Mouse (Mus musculus) midbrain, embryonic 10.5 days (tissue): Measurements from ENCODE around the gene Camk2n1. TPM values are rescaled to one million over a fixed set of nuclear protein-coding genes. Genes with fewer than 3 reads are reported as not detected.
A peak's percentile ranks its signal among the peaks of the same experiment; 100 is the strongest.

Source experiments
- DNase-seq: peaks from one replicate; pipeline ENCODE4 v3.0.0-alpha.2; 2017; ENCODE audit warnings: low spot score
- H3K27ac ChIP-seq: fragments of 300-500 bp; sonication (generic); replicated peaks from 2 replicates; pipeline ENCODE4 v1.5.1; 2016; ENCODE audit warnings: mild to moderate bottlenecking
- H3K27me3 ChIP-seq: fragments of 300-500 bp; sonication (generic); 2 replicates; pipeline ENCODE4 v1.6.1; 2016; ENCODE audit warnings: low read depth, mild to moderate bottlenecking; ENCODE audit not compliant: poor library complexity, severe bottlenecking
- H3K36me3 ChIP-seq: fragments of 300-500 bp; sonication (generic); 2 replicates; pipeline ENCODE4 v1.6.1; 2016; ENCODE audit warnings: mild to moderate bottlenecking, moderate library complexity
- H3K4me1 ChIP-seq: fragments of 300-500 bp; sonication (generic); 2 replicates; pipeline ENCODE4 v1.6.1; 2016
- H3K4me3 ChIP-seq: fragments of 300-500 bp; sonication (generic); 2 replicates; pipeline ENCODE4 v1.5.1; 2016; ENCODE audit warnings: mild to moderate bottlenecking, moderate library complexity
- H3K9me3 ChIP-seq: fragments of 300-500 bp; sonication (generic); replicated peaks from 2 replicates; pipeline ENCODE4 v1.6.1; 2016; ENCODE audit warnings: mild to moderate bottlenecking
- WGBS: fragments of 180-500 bp; shearing (Covaris S2); methylation state at CpG from one replicate; pipeline ENCODE4 v1.1.7; 2016; 5-methylcytosine and 5-hydroxymethylcytosine counted together
- polyA plus RNA-seq: library from polyadenylated mRNA; unstranded; fragments of >200 nt; fragmentation: Nextera tagmentation; extraction: Ambion mirVana; gene quantifications from 2 replicates; pipeline ENCODE4 v1.2.1, GENCODE M21; 2016

The Camk2n1 gene
- polyA plus RNA-seq, 1 experiment from 2014 or later: 3.3 TPM

DNA sequence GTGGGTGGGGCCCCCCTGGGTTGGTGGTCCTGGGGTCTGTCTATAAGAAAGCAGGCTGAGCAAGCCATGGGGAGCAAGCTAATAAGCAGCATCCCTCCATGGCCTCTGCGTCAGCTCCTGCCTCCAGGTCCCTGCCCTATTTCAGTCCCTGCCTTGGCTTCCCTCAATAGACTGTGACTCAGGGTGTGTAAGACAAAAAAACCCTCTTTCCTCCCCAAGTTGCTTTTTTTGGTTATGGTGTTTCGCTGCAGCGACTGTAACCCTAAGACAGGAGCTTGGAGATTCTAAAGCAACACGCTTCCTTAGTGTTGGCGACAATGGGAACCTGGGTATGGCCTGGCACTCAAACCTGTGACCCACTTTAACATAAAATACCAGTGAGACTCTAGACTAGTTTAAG lies 7.4 kb downstream of the Camk2n1 start:
- 94% methylated on average over 5 of the region's 5 CpGs for WGBS
- peaks cover 75% of the 10 kb centered on the region for H3K27me3 ChIP-seq
- H3K9me3 ChIP-seq: no peaks in the 10 kb centered on the region
- H3K27ac ChIP-seq: no peak overlapping the region
- H3K4me3 ChIP-seq: no peak overlapping the region
- H3K4me1 ChIP-seq: peaks cover 83% of the 10 kb centered on the region
- peaks cover 17% of the 10 kb centered on the region; the same call in 1 of the 2 replicates for H3K36me3 ChIP-seq
- DNase-seq: no peak

DNA sequence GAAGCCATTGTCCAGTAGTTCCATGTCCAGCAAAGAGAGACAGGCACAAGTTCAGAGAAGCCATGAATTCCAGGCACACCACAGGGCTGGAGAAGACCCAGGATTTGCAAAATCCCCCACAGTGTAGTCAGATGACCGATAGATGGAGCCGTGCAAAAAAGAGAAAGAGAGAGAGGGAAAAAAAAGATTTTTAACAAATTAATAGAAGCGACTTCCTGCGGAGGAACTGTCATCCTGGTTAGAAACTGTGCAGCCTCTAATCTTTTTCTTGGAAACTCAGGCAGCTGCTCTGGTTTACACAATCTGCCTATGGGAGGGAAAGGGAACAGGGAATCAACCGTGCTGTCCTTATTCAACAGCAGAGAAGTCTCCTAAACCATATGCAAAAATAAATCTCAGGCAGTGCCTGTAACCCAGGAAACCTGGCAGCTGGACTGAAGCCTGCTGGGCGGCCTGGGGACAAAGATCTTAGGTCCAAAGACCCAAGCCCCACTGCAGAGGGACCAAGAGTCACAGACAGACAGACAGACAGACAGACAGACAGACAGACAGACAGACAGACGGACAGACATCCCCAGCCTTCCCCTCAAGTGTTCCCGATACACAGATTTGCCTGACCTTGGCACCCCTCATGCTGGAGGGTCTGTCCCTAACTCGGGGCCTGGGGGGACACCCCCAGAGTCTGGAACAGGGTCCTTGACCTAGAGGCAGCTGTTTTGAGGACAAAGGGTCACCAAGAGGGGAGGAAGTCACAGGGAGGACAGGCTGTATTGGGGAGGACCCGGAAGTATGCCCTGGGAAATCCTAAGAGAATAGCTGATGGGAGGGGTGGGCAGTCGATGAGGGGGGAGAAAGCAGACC lies 9.1 kb downstream of the Camk2n1 start:
- peaks cover 66% of the 10 kb centered on the region for H3K4me1 ChIP-seq
- 4% methylated on average over 11 of the region's 11 CpGs for WGBS
- peaks cover 14% of the 10 kb centered on the region; the same call in 1 of the 2 replicates for H3K36me3 ChIP-seq
- peak; percentile 65 for DNase-seq
- peak overlapping the region; percentile 46 for H3K4me3 ChIP-seq
- H3K27me3 ChIP-seq: peaks cover 70% of the 10 kb centered on the region
- H3K9me3 ChIP-seq: no peaks in the 10 kb centered on the region
- H3K27ac ChIP-seq: peak overlapping the region; percentile 93

DNA sequence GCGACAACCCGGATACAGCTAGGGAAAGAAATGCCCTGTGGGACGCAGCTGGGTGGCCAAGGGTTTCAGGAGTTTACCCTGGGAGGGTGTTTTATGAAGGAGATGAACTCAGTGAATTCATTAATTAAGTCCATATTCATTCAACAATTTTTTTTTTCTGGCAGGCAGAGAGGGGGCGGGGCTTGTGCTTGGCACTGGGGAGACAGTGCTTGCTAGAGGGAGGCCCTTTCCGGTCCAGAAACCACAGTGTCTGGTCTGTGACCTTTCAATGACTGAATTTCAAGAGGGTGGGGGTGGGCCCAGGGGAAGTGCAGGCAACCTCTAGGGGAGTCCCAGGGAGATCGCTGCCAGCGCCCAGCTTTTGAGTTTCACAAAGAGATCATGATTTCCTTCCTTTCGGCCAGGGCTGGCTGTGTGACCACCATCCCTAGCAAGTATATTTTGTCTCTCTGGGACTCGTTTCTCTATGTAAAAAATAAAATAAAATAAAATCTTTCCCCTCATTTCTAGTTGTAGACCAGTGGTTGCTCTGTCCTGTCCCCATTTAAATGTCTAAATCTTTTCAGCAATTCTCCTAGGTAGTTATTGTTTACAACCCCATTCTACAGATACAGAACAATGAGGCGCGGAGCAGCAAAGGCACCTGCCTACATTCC lies 9.8 kb downstream of the Camk2n1 start:
- peaks cover 63% of the 10 kb centered on the region for H3K27me3 ChIP-seq
- no peak for DNase-seq

DNA sequence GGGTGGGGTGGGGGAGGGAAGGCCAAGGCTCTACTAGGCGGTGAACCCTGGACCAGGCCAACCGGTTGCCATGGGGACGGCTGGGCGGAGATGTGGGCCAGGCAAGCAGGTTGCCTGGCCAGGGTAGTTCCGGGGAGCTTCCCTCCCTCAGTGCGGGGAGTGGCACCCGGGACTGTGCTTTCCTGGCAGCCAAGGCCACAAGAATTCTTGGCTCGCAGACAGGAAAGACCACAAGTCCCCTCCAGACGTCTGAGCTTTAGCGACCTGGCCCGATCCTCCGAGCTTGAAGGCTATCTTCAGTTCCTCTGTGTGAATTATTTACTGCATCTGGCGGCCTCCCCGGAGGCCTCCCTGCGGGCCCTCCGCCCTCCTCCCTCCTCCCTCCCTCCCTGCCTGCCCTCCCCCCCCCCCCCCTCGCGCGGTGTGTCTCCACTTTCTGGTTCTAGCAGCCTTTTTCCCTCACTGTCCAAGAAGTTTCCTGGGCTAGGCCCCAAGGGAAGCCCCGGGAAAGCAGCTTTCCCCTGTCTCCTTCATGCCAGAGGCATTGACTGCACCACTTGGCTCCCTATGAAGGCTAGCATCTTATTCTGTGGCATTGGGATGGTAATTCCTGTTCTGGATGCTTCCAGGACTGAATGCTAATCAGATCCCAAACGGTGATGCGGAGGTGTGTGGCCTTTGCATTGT lies 10.7 kb downstream of the Camk2n1 start:
- DNase-seq: peak; percentile 87
- H3K4me3 ChIP-seq: peak overlapping the region; percentile 46
- H3K36me3 ChIP-seq: no peaks in the 10 kb centered on the region
- peaks cover 54% of the 10 kb centered on the region for H3K27me3 ChIP-seq
- H3K27ac ChIP-seq: peak overlapping the region; percentile 93
- H3K9me3 ChIP-seq: no peaks in the 10 kb centered on the region
- under 1% methylated on average over 18 of the region's 22 CpGs for WGBS
- H3K4me1 ChIP-seq: peaks cover 58% of the 10 kb centered on the region

More for the DNA sequence above, 9.8 kb downstream of the Camk2n1 start:
- Histone ChIP-seq H3K36me3 (peaks cover 7% of the 10 kb centered on the region; the same call in 1 of the 2 replicates), H3K4me1 (peaks cover 62% of the 10 kb centered on the region), H3K9me3 (no peaks in the 10 kb centered on the region), H3K27ac (peak overlapping the region; percentile 93), H3K4me3 (peak overlapping the region; percentile 46)
- WGBS: 5% methylated on average over 11 of the region's 11 CpGs

DNA sequence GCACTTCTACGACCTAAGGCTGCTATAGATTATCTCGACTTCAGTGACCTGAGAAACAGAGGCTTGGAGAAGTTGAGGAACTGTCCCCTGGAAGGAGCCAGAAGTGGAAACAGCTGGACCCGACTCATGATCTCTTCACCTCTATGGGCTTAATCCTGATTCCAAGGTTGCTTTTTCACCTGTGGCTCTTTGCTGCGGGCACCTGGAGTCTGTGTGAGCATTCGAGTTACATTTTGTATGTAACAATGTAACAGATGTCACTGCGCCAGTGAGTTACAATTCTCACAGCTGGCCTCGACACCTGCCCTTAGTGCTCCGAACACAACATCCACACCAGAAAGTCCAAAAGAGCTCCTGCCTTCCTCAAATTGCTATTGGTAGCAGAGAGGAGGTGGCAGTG lies 11.3 kb downstream of the Camk2n1 start:
- peak overlapping the region; percentile 93 for H3K27ac ChIP-seq
- no peaks in the 10 kb centered on the region for H3K36me3 ChIP-seq
- H3K4me3 ChIP-seq: no peak overlapping the region; the same call in 1 of the 2 replicates
- peaks cover 49% of the 10 kb centered on the region for H3K27me3 ChIP-seq
- no peaks in the 10 kb centered on the region for H3K9me3 ChIP-seq
- WGBS: 37% methylated on average over 8 of the region's 8 CpGs
- no peak for DNase-seq
- peaks cover 52% of the 10 kb centered on the region for H3K4me1 ChIP-seq

DNA sequence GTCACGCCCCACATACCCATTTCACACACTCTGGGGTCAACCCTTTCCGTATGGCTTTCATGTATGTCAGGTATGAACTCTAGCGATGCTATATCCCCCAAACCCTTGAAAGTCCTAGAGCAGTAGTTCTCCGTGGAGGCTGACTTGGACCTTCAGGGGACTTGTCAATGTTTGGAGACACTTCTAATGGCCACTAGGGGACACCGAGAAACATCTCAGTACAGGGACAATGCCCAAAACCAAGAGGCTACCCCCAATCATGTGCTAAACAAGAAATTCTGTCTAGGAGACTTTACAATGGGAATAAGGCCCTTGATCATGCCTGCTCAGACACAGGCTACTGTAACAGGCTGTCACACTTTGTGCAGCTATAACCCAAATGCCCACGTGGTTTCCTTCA lies 12.6 kb downstream of the Camk2n1 start:
- peaks cover 48% of the 10 kb centered on the region for H3K4me1 ChIP-seq
- no peak overlapping the region for H3K4me3 ChIP-seq
- H3K27ac ChIP-seq: no peak overlapping the region
- H3K36me3 ChIP-seq: no peaks in the 10 kb centered on the region
- 70% methylated on average over 6 of the region's 6 CpGs for WGBS
- no peak for DNase-seq
- peaks cover 44% of the 10 kb centered on the region for H3K27me3 ChIP-seq
- no peaks in the 10 kb centered on the region for H3K9me3 ChIP-seq

DNA sequence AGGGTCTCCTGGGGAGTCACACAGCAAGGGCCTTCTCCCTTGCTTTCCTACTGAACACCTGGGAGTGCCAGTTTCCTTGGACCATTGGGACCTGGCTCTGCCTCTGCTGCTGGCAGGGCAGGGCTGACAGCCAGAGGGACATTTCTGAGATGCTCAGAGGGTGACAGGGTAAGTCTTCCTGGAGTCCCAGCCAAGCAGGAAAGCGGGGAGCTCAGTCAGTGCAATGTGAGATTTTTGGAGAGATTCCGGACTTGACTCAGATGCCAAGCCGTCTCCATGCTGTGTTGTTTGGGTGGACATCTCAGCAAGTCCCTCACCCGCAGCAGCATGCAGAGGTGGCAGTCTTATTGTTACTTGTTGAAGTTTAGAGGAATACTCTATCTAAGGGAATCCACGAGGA lies 13.3 kb downstream of the Camk2n1 start:
- Histone ChIP-seq H3K36me3 (no peaks in the 10 kb centered on the region), H3K4me3 (no peak overlapping the region), H3K9me3 (no peaks in the 10 kb centered on the region), H3K4me1 (peaks cover 42% of the 10 kb centered on the region), H3K27ac (no peak overlapping the region; the same call in 1 of the 2 replicates), H3K27me3 (peaks cover 37% of the 10 kb centered on the region)
- no peak for DNase-seq
- WGBS: 87% methylated on average over 5 of the region's 5 CpGs

DNA sequence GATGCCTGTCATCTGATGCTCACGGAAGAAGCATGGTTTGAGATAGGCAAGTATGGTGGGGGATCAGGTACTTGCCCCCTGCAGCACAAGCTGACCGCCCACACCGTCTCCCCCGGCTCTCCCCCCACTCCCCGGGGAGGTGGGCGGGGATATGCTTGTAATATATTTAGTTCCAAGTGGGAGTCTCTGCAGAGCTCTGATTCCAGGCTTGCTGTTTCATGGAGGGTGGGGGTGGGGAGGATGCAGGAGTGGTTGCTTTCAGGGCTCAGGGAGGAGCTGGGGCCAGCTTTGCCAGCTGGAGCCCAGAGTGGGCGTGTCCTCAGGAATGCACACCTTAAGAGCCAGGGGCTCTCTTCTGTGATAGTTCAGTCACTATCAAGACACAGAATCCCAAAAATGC lies 15.0 kb downstream of the Camk2n1 start:
- 0 out of 2 replicates have a peak overlapping the region, but pooled peaks have one; percentile 24 for H3K27ac ChIP-seq
- peaks cover 26% of the 10 kb centered on the region for H3K4me1 ChIP-seq
- H3K36me3 ChIP-seq: no peaks in the 10 kb centered on the region
- no peaks in the 10 kb centered on the region for H3K9me3 ChIP-seq
- 24% methylated on average over 7 of the region's 7 CpGs for WGBS
- H3K4me3 ChIP-seq: no peak overlapping the region
- no peak for DNase-seq
- H3K27me3 ChIP-seq: peaks cover 33% of the 10 kb centered on the region

DNA sequence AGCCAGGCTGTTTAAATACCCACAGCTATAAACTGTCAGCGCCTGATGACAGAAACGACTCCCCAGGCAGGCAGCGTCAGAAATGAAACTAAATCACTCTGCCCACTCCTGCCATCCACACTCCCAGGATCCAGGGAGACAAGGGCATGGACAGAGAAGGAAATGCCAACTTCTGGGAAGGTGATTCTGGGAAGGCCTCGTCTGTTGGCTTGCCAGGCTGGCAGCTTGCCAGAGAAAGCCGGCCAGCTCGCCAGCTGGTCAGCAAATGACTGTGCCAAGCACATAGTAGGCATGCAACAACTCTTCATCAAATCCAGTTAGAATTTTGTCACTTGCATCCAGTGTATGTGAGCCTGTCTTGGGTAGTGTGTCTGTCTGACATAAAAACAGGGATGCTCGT lies 17.1 kb downstream of the Camk2n1 start:
- Histone ChIP-seq H3K27ac (no peak overlapping the region), H3K9me3 (no peaks in the 10 kb centered on the region), H3K27me3 (peaks cover 25% of the 10 kb centered on the region), H3K4me1 (peaks cover 15% of the 10 kb centered on the region), H3K4me3 (no peak overlapping the region), H3K36me3 (no peaks in the 10 kb centered on the region)
- 86% methylated on average over 7 of the region's 7 CpGs for WGBS
- no peak for DNase-seq

DNA sequence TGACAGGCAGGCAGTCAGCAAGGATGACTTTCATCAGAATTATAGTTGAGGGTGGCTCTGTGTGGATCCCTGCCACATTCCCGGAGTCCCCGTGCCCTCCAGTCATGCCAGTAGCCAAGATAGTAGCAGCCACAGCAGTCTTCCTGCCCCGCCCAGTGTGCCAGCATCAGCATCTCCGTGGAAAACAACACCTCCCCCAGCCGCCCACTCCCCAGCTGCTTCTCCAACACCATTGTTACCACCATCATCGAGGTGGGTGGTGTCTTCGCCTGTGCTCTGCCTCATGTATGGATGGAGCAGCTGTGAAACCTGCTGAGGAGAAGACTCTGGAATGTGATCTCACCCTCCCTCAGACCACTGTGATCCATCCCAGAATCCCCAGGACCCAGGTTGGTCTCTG lies 25.5 kb downstream of the Camk2n1 start:
- Histone ChIP-seq H3K36me3 (no peaks in the 10 kb centered on the region), H3K4me3 (no peak overlapping the region), H3K9me3 (no peaks in the 10 kb centered on the region), H3K4me1 (peaks cover 10% of the 10 kb centered on the region; the same call in 1 of the 2 replicates), H3K27ac (no peak overlapping the region), H3K27me3 (0 out of 2 replicates have a peak, but pooled peaks cover 21% of the 10 kb centered on the region)
- WGBS: 83% methylated on average over 7 of the region's 7 CpGs
- no peak for DNase-seq

DNA sequence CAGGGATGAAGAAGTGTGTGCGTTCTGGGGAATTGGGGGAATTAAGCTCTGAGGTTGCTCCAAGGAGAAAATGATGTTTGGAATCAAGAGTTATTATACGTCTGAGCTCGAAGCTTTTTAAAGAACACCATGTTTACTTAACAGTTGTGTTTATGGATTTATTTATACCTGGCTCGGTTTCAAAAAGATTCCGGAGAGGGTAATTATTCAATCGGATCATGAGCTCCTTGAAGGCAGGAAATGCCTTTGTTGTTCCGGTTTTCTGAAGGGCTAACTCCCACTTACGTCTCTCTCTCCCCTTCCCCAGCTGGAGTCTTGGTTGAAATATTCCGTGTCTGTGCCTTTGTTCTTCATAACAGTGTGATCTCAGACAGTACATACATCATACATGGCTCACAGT lies 26.8 kb downstream of the Camk2n1 start:
- whole genome bisulfite sequencing: 69% methylated on average over 9 of the region's 9 CpGs
- H3K27me3 ChIP-seq: 0 out of 2 replicates have a peak, but pooled peaks cover 12% of the 10 kb centered on the region
- no peak for DNase-seq
- peaks cover 10% of the 10 kb centered on the region; the same call in 1 of the 2 replicates for H3K4me1 ChIP-seq
- no peak overlapping the region for H3K4me3 ChIP-seq
- H3K27ac ChIP-seq: no peak overlapping the region
- no peaks in the 10 kb centered on the region for H3K36me3 ChIP-seq
- no peaks in the 10 kb centered on the region for H3K9me3 ChIP-seq

DNA sequence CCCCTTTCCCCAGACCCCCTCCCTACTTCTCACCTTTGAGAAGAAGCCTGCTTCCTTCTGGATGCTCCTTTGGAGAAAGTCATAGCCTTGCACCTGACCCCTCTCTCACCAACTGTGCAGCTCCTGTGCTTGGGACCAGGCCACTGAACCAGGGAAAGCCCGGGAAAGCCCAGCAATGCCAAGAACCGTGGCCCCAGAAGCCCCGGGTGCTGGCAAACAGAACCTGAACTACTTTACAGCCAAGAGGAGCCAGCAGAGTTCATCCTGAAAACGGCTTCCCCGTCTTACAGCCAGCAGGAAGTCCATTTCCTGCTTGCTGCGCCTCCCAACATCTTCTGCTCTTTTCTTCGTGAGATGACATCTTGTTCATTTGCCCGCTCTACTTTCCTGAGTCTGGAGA lies 28.6 kb downstream of the Camk2n1 start:
- H3K36me3 ChIP-seq: no peaks in the 10 kb centered on the region
- DNase-seq: no peak
- 80% methylated on average over 8 of the region's 8 CpGs for WGBS
- H3K4me3 ChIP-seq: no peak overlapping the region
- H3K4me1 ChIP-seq: peaks cover 5% of the 10 kb centered on the region
- H3K27ac ChIP-seq: no peak overlapping the region
- no peaks in the 10 kb centered on the region for H3K27me3 ChIP-seq
- no peaks in the 10 kb centered on the region for H3K9me3 ChIP-seq
